Mouse (Mus musculus) heart, adult 2 months (tissue): ENCODE results near the gene Pcmt1.
"Not testable (repeated sequence)": the region's sequence is repeated elsewhere in the genome, so short reads cannot be mapped to it uniquely, and the experiment has no call there.

Experiments used
- CTCF ChIP-seq: fragments of 200-600 bp; IDR thresholded peaks from 2 replicates; pipeline ENCODE4 v1.8.1; 2022; ENCODE audit warnings: antibody characterized with exemption, mild to moderate bottlenecking, moderate library complexity
- EP300 ChIP-seq: fragments of 200-500 bp; IDR thresholded peaks from 2 replicates; pipeline ENCODE4 v1.6.1; 2011; ENCODE audit warnings: low read depth, low read length, control low read depth; ENCODE audit not compliant: insufficient read depth
- POLR2A ChIP-seq: fragments of 200-500 bp; IDR thresholded peaks from 2 replicates; pipeline ENCODE4 v1.6.1; 2011; ENCODE audit warnings: mild to moderate bottlenecking, low read depth, low read length, control low read depth; ENCODE audit not compliant: insufficient read depth

DNA sequence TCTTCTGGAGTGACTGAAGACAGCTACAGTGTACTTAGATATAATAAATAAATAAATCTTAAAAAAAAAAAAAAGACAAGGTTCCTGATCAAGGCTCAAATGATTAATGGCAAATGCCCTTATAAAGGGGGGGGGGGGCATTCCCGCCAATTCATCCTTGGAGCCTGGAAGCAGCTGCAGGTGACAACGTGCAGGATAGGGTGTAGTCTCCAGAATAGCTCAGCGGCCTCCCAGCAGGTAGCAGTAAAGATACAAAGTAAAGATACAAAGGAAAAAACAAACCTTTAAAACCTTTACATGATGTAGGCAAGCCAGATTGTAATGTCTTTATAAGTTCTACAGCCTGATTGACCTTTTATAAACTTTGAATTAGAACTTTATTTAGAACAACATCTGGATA lies 63.4 kb downstream of the Pcmt1 start:
- not testable (repeated sequence) for TF ChIP-seq POLR2A, CTCF, EP300
